Mouse (Mus musculus): ENCODE data around the gene Zfp78.

Zfp78 gene

GRCm38 (mm10) chr7:6386995-6387394 lies 23.9 kb downstream of the Zfp78 start:
- no peak for DNase-seq (ENCODE audit: low read depth in 1 of 2, low spot score in 2 of 2)

DNA sequence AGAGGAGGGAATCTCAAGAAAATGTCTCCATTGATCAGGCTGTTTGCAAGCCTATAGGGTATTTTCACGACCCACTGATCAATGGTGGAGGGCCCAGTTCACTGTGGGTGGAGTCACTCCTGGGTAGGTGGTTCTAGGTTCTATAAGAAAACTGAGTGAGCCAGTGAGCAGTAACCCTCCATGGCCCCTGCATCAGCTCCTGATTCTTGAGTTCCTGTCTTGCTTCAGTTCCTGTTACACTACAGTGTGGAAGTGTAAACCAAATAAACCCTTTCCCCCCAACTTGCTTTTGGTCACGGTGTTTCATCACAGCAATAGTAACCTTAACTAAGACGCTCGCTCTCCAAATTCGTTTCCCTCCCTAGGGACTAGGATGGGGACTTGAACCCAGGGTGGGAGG lies 25.9 kb downstream of the Zfp78 start:
- DNase-seq (ENCODE audit: low read depth in 1 of 2, low spot score in 2 of 2): no peak

- DNase-seq (ENCODE audit: low read depth in 1 of 2, low spot score in 2 of 2): no peak
Observed at GRCm38 (mm10) chr7:6389449-6389848, 26.4 kb downstream of the Zfp78 start.

GRCm38 (mm10) chr7:6397996-6398975 lies 35.2 kb downstream of the Zfp78 start, which contains the start of gene Smim17:
TSS of gene Smim17 (plus strand) at chr7:6398715.
- DNase-seq (ENCODE audit: low read depth in 1 of 2, low spot score in 2 of 2): no peak

DNA sequence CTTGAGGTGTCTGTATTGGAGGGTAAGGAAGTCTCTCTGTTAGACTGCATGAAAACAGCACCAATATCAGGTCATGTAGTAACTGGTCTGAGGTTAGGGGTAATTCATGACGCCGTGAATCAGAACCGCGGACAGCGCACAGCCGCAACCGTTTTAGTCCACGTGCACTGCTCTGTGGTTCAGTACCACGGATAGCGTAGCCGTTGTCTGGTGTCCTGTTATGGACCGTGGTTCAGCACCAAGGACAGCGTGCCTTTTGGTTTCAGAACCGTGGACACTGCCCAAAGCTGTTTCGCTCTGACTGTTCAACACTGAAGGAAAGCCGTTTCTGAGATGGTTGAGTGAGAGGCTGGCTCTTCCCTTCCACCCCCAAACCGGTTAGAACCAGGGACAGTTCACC lies 47.0 kb downstream of the Zfp78 start, which contains the start of gene Gm20715:
Gm20715 (plus strand) TSS at position 235 of the 400 bp plus-strand sequence.
- DNase-seq (ENCODE audit: low read depth in 1 of 2, low spot score in 2 of 2): peak; percentile 50 to 61

DNA sequence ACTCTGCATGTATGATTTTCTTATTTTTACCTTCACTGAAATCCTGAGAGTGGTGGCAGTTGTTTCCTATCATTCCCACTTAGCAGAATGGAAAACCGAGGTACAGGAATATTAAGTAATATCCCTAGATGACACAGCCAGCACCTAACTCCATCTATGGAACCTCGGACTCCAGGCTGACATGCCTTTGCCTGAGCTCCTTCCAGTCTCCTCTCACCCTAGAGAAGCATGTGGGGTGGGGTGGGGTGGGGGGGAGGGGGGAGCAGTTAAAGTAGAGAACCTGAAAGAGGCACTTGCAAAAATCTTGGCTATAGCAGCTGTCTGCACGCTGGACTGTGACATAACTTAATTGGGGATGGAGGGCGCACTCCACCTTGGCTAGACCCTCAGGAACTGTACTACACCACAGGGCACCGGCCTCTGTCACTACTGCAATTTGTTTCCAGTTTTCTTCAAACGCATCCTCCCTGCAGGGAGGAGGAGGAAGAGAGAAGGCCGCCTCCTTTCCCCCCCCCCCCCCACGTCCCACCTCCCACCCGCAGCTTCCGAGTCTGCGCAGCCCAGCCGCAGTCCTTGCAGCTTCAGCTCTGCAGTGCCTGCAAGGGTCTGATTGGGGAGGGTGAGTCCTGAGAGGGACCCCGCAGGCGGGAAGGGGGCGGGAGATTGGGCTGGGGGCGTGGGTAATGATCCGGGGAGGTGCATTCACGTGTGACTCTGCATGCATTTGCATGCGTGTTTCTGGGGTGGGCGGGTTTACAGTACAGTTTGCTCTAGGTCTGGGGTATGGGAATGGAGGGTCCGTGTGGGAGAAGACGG lies 51.8 kb downstream of the Zfp78 start:
- no peak for DNase-seq (ENCODE audit: low read depth in 1 of 2, low spot score in 2 of 2)

DNA sequence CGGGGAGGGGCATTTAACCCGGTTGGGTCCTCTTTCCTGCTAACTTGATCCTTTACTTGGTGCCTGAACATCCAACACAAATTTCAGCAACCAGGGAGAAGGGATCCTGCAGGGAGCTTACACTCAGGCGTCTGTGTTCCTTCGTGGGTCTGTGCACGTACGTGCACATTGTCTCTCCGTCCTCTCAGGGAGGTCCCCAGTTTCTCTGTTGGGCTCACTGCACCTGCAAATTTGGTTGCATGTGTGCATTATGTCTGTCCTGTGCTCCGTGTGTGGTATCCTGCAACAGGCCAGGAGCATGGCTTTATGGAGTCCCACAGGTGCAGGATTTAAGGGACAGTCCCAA lies 52.3 kb downstream of the Zfp78 start:
- no peak for DNase-seq (ENCODE audit: low read depth in 1 of 2, low spot score in 2 of 2)

DNA sequence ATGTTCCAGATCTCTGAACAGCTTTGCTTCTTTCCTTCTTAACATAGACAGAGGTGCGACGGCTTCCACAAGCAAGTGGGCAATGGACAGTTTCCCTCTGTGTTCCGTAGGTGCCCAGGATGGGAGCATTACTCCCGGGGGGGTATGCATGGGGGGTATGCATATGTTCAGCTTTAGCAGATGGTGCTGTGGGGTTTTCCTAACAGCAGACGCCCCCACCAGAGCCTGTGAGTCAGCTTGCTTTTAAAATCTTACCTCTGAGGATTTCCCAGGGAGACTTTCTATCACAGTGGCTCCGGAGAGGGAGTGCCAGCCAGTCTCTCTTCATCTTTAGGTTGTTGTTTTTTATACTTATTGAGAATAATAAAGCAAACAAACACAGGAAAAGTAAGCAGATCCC lies 56.8 kb downstream of the Zfp78 start:
- DNase-seq (ENCODE audit: low read depth in 1 of 2, low spot score in 2 of 2): no peak

DNA sequence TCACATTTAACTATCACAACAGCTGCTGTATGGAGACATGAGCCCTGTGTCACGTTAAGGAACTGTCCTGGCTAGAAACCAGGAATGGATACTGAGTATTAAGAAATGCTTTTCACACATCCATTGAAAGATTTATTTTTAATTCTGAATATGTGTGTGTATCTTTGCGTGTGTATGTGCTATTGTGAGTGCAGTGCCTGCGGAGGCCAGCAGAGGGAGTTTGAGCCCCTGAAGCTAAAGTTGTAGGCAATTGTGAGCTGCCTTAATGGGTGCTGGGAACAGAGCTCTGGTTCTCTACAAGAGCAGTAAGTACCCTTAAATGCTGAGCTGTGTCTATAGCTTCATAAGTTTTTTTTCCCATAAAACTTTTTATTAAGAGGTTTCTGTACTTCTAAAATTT lies 66.3 kb downstream of the Zfp78 start:
- DNase-seq (ENCODE audit: low read depth in 1 of 2, low spot score in 2 of 2): no peak

DNA sequence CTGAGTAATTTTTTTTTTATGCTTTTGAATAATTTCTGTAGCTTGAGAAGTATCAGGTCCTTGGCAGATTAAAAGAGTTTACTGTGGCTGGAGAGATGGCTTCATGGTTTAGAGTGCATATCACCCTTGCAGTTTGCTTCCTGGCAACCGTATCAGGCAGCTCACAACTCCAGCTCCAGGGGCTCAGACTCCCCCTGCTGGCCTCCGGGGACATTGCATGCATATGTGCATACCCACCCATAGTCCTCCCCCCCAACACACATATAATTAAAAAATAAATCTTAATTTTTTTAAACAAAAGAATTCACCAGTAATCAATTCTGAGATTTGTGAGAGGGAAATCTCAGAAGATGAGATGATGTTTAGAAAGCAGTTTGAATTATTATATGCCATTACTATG lies 67.3 kb downstream of the Zfp78 start:
- no peak for DNase-seq (ENCODE audit: low read depth in 1 of 2, low spot score in 2 of 2)
